Comparison of ENCODE assay signal across 8 mouse cellular contexts in genomic region chr8:126970579-126971313, GRCm38 (mm10). TPM values are rescaled to one million over a fixed set of nuclear protein-coding genes. Genes with fewer than 3 reads are reported as not detected.
DNase-seq lines count a peak whose midpoint lies in the region; ATAC-seq and TF ChIP-seq lines count a peak whose summit lies in the region.

Rbm34 (minus strand) TSS chr8:126971071.

- H3K9me3 ChIP-seq in E14TG2a.4 (ENCODE audit: low read length): no peaks in the 10 kb centered on the region
- no peaks in the 10 kb centered on the region for H3K9me3 ChIP-seq in forebrain, embryonic 13.5 days (replicated peaks)
- H3K9me3 ChIP-seq in liver, postnatal 0 days (ENCODE audit: low read length): no peaks in the 10 kb centered on the region
- H3K9me3 ChIP-seq in neural tube, embryonic 14.5 days (ENCODE audit: control insufficient read depth, low read length): no peaks in the 10 kb centered on the region

- H3K4me2 ChIP-seq in forebrain, embryonic 13.5 days: peak within 1 kb of the TSS; percentile 83
- H3K4me2 ChIP-seq in liver, postnatal 0 days (ENCODE audit: low read depth, low read length): peak within 1 kb of the TSS; percentile 97
- peak within 1 kb of the TSS; percentile 83 for H3K4me2 ChIP-seq in neural tube, embryonic 14.5 days (ENCODE audit: low read depth, low read length)

- H3K36me3 ChIP-seq in E14TG2a.4 (ENCODE audit: insufficient read depth, low read length): peaks cover 39% of the 10 kb centered on the region
- peaks cover 35% of the 10 kb centered on the region for H3K36me3 ChIP-seq in forebrain, embryonic 13.5 days (ENCODE audit: poor library complexity, severe bottlenecking)
- peaks cover 24% of the 10 kb centered on the region for H3K36me3 ChIP-seq in liver, postnatal 0 days (replicated peaks; ENCODE audit: insufficient read depth, low read length)
- H3K36me3 ChIP-seq in neural tube, embryonic 14.5 days (ENCODE audit: control insufficient read depth, insufficient read depth, low read length): peaks cover 4% of the 10 kb centered on the region; the same call in 1 of the 2 replicates

- peak; percentile 95 for DNase-seq in c-Kit-positive CD71-positive TER-119-positive erythroid progenitor cells, embryonic 14.5 days (ENCODE audit: low spot score)
- peak; percentile 95 to 96 for DNase-seq in heart, postnatal 10 days
- peak; percentile 83 for DNase-seq in large intestine, adult 2 months (ENCODE audit: low read depth, low spot score)
- peak; percentile 94 for DNase-seq in liver, postnatal 0 days
- DNase-seq in testis, postnatal 10 days (ENCODE audit: low spot score): peak; percentile 92

- H3K27me3 ChIP-seq in E14TG2a.4 (ENCODE audit: insufficient read depth, low read length): no peaks in the 10 kb centered on the region
- no peaks in the 10 kb centered on the region for H3K27me3 ChIP-seq in forebrain, embryonic 13.5 days
- H3K27me3 ChIP-seq in liver, postnatal 0 days (ENCODE audit: insufficient read depth, low read length): no peaks in the 10 kb centered on the region
- no peaks in the 10 kb centered on the region for H3K27me3 ChIP-seq in neural tube, embryonic 14.5 days (ENCODE audit: control insufficient read depth, insufficient read depth, low read length)

- ATAC-seq in forebrain, embryonic 13.5 days: peak; percentile 98
- ATAC-seq in liver, postnatal 0 days: peak; percentile 97
- ATAC-seq in neural tube, embryonic 14.5 days (ENCODE audit: low read depth): peak; percentile 98

- under 1% methylated on average over 50 of the region's 50 CpGs for WGBS in forebrain, embryonic 13.5 days
- WGBS in large intestine, adult 2 months: under 1% methylated on average over 50 of the region's 50 CpGs
- WGBS in liver, postnatal 0 days (ENCODE audit: insufficient replicate concordance): under 1% methylated on average over 50 of the region's 50 CpGs
- under 1% methylated on average over 49 of the region's 50 CpGs for WGBS in neural tube, embryonic 14.5 days

- peak within 1 kb of the TSS; percentile 93 for H3K9ac ChIP-seq in forebrain, embryonic 13.5 days
- peak within 1 kb of the TSS; percentile 85 for H3K9ac ChIP-seq in liver, postnatal 0 days (replicated peaks)
- peak within 1 kb of the TSS; percentile 67 for H3K9ac ChIP-seq in neural tube, embryonic 14.5 days (replicated peaks; ENCODE audit: low read depth, low read length)

- H3K27ac ChIP-seq in forebrain, embryonic 13.5 days: peak within 1 kb of the TSS; percentile 81
- 0 out of 2 replicates have a peak within 1 kb of the TSS, but pooled peaks have one; percentile 53 for H3K27ac ChIP-seq in liver, postnatal 0 days (ENCODE audit: low read depth)
- H3K27ac ChIP-seq in neural tube, embryonic 14.5 days (ENCODE audit: low read depth, low read length): peak within 1 kb of the TSS; percentile 78

- H3K4me1 ChIP-seq in E14TG2a.4 (replicated peaks; ENCODE audit: low read depth, low read length): peaks cover 73% of the 10 kb centered on the region
- H3K4me1 ChIP-seq in forebrain, embryonic 13.5 days: peaks cover 5% of the 10 kb centered on the region
- peaks cover 18% of the 10 kb centered on the region for H3K4me1 ChIP-seq in liver, postnatal 0 days (ENCODE audit: insufficient read depth)
- peaks cover 5% of the 10 kb centered on the region; the same call in 1 of the 2 replicates for H3K4me1 ChIP-seq in neural tube, embryonic 14.5 days (ENCODE audit: control insufficient read depth, insufficient read depth, low read length)

- intact Hi-C loops in heart, postnatal 10 days (cut with DNase I): loop anchor here (2.0 kb wide), 1 partner anchor 26 kb away; the partner anchor contains the start of gene Tomm20

- peak; percentile 50; the same call in 1 of the 2 replicates for TF ChIP-seq EP300 in liver, postnatal 0 days (IDR thresholded peaks at IDR 0.05; ENCODE audit: low read depth)

- TF ChIP-seq CTCF in E14TG2a.4 (conservative IDR thresholded peaks at IDR 0.05; ENCODE audit: low read length): no peak
- TF ChIP-seq CTCF in liver, postnatal 0 days (IDR thresholded peaks at IDR 0.05; ENCODE audit: low read depth): no peak

- peak within 1 kb of the TSS; percentile 98 for H3K4me3 ChIP-seq in E14TG2a.4 (replicated peaks; ENCODE audit: low read length)
- H3K4me3 ChIP-seq in forebrain, embryonic 13.5 days: peak within 1 kb of the TSS; percentile 96
- peak within 1 kb of the TSS; percentile 97 for H3K4me3 ChIP-seq in liver, postnatal 0 days (ENCODE audit: low read depth, low read length)
- H3K4me3 ChIP-seq in neural tube, embryonic 14.5 days (ENCODE audit: low read depth, low read length): peak within 1 kb of the TSS; percentile 88

RNA-seq across cellular contexts. Expression of gene Rbm34, which starts in this region (rescaled TPM):
- polyA plus RNA-seq in forebrain, embryonic 13.5 days (2015; fragmentation: Nextera tagmentation; extraction: Ambion mirVana): 24.0 and 25.7 TPM in 2 replicates
- total RNA-seq in heart, postnatal 10 days (2021): 1 to 10 TPM; 5.5 to 6.2 TPM
- polyA plus RNA-seq in large intestine, adult 2 months (2012; rRNA removed): 1.9 and 2.7 TPM in 2 replicates
- polyA plus RNA-seq in liver, postnatal 0 days (2015; fragmentation: Nextera tagmentation; extraction: Ambion mirVana): 10.8 and 12.5 TPM in 2 replicates
- polyA plus RNA-seq in neural tube, embryonic 14.5 days (2014; fragmentation: Nextera tagmentation; extraction: Ambion mirVana): 25.4 and 26.4 TPM in 2 replicates

Comparison
In these comparisons a context has a peak if more than half of its experiments do, and no peak if none do; other contexts are left out.
1. Peak in every context shown above with its lines: DNase-seq, ATAC-seq, H3K4me3 ChIP-seq and H3K27ac ChIP-seq.